Mouse (Mus musculus) lung, postnatal 4 days (tissue): Measurements from ENCODE around the gene Ankrd55.
"Not testable (repeated sequence)": the region's sequence is repeated elsewhere in the genome, so short reads cannot be mapped to it uniquely, and the experiment has no call there.

ENCODE experiments used
- DNase-seq, 2 experiments: peaks; one replicate each; pipeline ENCODE4 v3.0.0; 2021

The Ankrd55 gene

GRCm38 (mm10) chr13:112294446-112294845 is 6.2 kb downstream of the Ankrd55 start:
- no peak for DNase-seq

GRCm38 (mm10) chr13:112297781-112298180 is 9.5 kb downstream of the Ankrd55 start:
- no peak for DNase-seq

- no peak for DNase-seq
These were observed 15.2 kb downstream of the Ankrd55 start for GRCm38 (mm10) chr13:112303429-112303828.

GRCm38 (mm10) chr13:112308672-112309071 is 20.4 kb downstream of the Ankrd55 start:
- peak; percentile 45 to 73 for DNase-seq

- not testable (repeated sequence) for DNase-seq
These were observed 23.4 kb downstream of the Ankrd55 start for GRCm38 (mm10) chr13:112311611-112312010.

- no peak for DNase-seq
These were observed 27.2 kb downstream of the Ankrd55 start for GRCm38 (mm10) chr13:112315442-112315841.

GRCm38 (mm10) chr13:112316622-112317482 is 28.6 kb downstream of the Ankrd55 start:
- peak in 1 of 2 experiments; percentile 39 for DNase-seq

GRCm38 (mm10) chr13:112318124-112318523 is 29.9 kb downstream of the Ankrd55 start:
- no peak for DNase-seq

- DNase-seq = peak in 1 of 2 experiments; percentile 31
These were observed 35.5 kb downstream of the Ankrd55 start for GRCm38 (mm10) chr13:112323591-112324266.

- no peak for DNase-seq
These were observed 36.9 kb downstream of the Ankrd55 start for GRCm38 (mm10) chr13:112325126-112325525.

- DNase-seq = no peak
These were observed 38.2 kb downstream of the Ankrd55 start for GRCm38 (mm10) chr13:112326403-112326802.

GRCm38 (mm10) chr13:112326977-112327376 is 38.7 kb downstream of the Ankrd55 start:
- no peak for DNase-seq

DNA sequence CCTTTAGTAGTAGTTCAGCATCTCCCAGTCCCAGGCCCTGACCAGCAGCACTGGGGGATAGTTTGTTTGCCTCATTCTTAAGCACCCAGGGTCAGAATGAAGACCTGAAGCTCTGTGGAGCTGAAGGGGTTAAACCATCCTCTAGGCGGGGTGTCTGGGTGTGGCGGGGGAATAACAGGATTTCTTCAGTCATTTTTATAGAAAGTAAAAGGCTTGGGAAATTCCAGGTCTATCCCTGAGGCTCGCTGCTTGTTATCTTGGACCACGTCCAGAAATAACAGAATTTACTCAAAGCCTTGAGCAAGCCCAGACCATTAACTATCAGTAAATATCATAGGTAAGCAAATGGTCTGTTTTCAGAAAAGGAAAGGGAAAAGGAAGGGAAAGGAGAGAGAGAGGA is 39.3 kb downstream of the Ankrd55 start:
- DNase-seq = no peak

- DNase-seq = no peak
These were observed 42.0 kb downstream of the Ankrd55 start for GRCm38 (mm10) chr13:112330257-112330656.

DNA sequence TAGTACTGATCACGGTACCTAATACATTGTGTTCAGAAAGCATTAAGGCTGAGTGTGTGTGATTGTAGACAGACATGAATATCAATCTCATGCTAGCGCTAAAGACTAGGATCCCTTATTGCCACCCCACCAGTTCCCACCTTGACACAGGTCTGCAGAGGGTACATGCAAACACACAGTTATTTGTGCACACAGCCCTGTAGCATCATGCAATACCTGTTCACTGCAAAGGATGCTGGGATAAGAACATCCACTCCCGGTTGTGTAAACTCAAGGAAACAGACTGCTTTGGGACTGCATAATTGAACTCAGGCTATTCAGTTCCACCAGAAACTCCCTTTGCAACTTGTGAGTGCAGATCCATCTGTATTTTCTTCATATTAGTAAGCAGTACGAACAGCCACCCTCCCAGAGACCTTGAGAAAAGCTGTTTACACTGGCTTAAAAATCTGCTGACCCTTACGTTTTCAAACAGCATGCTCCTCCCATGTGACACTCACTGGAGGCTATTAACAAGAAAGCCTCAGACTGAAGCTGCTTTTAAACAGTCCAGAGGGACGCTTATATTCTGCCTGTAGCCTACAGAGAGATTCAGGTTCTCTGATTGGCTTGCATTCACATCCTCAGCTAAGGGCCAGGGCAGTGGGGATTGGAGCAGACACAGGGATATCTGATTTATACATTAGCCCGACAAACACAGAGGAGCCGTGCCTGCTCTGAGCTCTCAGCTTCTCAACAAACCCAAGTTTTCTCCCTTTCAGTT is 42.8 kb downstream of the Ankrd55 start:
- no peak for DNase-seq

DNA sequence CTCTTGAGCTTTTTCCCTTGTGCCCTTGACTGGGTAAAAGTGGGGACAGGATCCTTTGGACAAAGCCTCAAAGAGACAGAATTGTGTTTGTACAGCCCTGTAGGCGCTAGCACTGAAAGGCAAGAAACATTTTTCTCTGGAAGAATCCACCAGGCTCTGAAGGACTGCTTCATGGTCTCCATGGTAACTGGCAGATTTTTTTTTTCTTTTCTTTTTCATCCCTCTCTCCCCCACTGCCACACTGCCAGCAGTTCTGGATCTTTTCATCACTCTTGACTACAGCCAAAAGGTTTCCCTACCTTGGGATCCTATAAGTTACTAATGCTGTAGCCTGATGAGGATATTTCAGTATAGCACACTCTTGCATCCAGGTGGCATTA is 43.4 kb downstream of the Ankrd55 start:
- no peak for DNase-seq

DNA sequence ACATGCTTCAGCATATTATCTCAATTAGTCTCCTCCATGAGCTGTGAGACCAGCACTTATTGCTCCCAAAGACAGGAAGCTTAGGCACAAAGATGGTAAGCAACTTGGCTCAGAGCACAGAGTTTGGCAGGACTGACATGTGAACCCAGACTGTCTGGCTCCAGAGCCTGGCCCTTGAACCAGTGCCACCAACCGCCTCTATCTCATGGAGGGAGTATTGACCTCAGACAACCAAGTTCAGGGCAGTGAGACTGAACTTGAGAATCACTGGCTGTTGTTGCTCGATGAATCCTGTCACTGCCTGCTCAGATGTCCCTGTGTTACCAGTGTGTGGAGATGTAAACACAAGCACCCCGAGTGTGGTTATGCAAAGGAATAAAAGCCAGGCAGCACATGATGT is 47.3 kb downstream of the Ankrd55 start:
- DNase-seq = no peak

DNA sequence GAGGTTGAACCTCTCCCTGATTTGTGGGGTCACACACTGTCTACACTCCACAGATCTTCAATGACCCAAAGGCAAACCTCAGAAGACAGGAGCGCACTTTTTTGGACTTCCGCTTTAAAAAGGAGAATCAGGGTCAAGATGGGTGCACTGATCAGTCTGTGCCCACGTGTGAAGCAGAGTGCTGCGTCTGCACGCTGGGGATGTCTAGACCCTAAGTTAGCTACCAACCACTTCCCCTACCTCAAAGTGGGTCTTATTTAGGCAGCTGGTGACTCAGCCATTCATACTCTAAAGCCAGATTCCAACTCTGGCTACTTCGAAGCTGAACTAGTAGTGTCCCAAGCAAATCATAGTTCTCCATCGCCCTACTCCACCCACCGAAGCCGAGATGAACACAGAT is 48.9 kb downstream of the Ankrd55 start:
- DNase-seq = no peak

DNA sequence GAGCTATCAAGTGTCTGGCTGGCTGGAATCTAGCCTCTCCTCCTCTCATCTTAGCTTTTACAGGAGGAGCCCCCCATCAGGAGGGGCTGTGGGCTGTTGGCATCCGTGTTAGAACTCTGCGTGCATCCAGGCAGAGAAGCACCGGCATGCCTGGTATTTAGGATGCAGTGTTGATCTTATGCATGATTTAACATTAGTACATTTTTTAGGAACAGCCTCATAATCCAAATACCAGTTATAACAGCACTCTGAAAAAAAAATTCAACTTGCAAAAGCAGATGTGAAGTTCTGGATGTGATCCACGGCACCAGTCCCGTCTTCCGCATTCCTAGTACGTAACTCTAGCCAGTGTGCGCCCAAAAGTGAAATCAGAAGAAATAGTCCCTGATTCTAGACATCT is 52.0 kb downstream of the Ankrd55 start:
- DNase-seq = peak in 1 of 2 experiments; percentile 58

DNA sequence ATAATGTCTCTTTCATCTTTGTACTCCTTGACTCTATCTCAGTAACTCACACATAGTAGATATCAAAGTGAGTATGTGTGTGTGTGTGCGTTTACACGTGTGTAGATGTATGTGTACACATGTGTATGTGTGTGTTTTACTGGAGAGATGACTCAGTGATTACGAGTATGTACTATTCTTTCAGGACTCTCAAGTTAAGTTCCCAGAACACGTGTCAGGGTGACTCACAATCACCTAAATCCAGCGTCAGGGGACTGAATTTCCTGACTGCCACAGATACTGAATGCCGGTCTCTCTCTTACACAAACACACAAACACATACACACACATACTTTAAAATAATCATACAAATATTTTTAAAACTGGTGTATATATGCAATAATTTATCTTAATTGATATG is 52.5 kb downstream of the Ankrd55 start:
- no peak for DNase-seq

DNA sequence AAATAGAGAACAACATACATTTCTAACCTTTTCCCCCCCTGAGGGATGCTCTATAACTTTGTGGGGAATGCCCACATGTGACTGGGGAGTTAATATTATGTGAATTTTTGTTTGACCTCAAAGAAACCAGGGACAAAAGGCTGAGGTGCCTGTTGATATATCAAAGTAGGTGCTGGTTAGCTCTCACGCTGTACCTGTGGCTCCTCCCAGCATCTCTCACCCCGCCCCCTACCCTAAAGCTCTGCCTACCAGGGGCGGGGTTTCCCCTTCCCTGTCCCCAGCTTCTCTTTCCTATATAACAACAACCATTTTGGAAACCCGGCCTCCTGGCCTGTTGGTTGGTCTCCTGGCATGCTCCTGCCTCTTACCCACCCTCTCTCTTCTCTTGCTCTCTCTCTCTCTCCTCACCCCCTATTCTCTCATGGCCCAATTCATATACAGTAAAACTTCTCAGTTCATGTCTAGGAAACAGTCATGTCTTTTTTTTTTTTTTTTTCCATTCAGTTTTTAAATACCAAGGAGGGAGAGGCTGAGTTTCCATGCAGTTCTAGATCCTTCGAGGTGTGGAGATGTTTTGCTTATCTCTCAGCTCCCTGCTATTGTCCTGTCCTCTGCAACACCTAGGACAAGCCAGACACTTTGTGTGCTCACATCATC is 54.8 kb downstream of the Ankrd55 start:
- DNase-seq = no peak

- DNase-seq = no peak
These were observed 55.4 kb downstream of the Ankrd55 start for GRCm38 (mm10) chr13:112343628-112344009.
